Mouse (Mus musculus) midbrain, embryonic 15.5 days (tissue): ENCODE measurements around the gene Plch1. TPM values are rescaled to one million over a fixed set of nuclear protein-coding genes. Genes with fewer than 3 reads are reported as not detected.

ENCODE experiments used
- ATAC-seq: fragments of 200-750 bp; cut with Nextera tagmentation; replicated peaks from 2 replicates; pipeline ENCODE4 v1.8.0; 2017; ENCODE audit warnings: moderate TSS enrichment
- H3K27ac ChIP-seq: fragments of 300-500 bp; sonication (generic); 2 replicates; pipeline ENCODE4 v1.5.1; 2015; ENCODE audit warnings: mild to moderate bottlenecking, inconsistent platforms
- H3K27me3 ChIP-seq: fragments of 300-500 bp; sonication (generic); replicated peaks from 2 replicates; pipeline ENCODE4 v1.6.1; 2015; ENCODE audit warnings: inconsistent platforms
- H3K36me3 ChIP-seq: fragments of 300-500 bp; sonication (generic); replicated peaks from 2 replicates; pipeline ENCODE4 v1.6.1; 2015; ENCODE audit warnings: inconsistent platforms
- H3K4me1 ChIP-seq: fragments of 300-500 bp; sonication (generic); 2 replicates; pipeline ENCODE4 v1.6.1; 2015; ENCODE audit warnings: inconsistent platforms
- H3K4me2 ChIP-seq: fragments of 300-500 bp; sonication (generic); 2 replicates; pipeline ENCODE4 v1.6.1; 2015; ENCODE audit warnings: inconsistent platforms, mild to moderate bottlenecking, moderate library complexity
- H3K4me3 ChIP-seq: fragments of 300-500 bp; sonication (generic); 2 replicates; pipeline ENCODE4 v1.5.1; 2015; ENCODE audit warnings: mild to moderate bottlenecking, inconsistent platforms
- H3K9ac ChIP-seq: fragments of 300-500 bp; sonication (generic); 2 replicates; pipeline ENCODE4 v1.6.1; 2015; ENCODE audit warnings: mild to moderate bottlenecking, inconsistent platforms
- H3K9me3 ChIP-seq: fragments of 300-500 bp; sonication (generic); 2 replicates; pipeline ENCODE4 v1.6.1; 2016; ENCODE audit warnings: inconsistent platforms
- WGBS: fragments of 180-500 bp; shearing (Covaris S2); methylation state at CpG from one replicate; pipeline ENCODE4 v1.1.7; 2015; ENCODE audit warnings: mixed read lengths; 5-methylcytosine and 5-hydroxymethylcytosine counted together
- polyA plus RNA-seq: library from polyadenylated mRNA; unstranded; fragments of >200 nt; fragmentation: Nextera tagmentation; extraction: Ambion mirVana; gene quantifications from 2 replicates; pipeline ENCODE4 v1.2.1, GENCODE M21; 2015

The Plch1 gene
- 9.9 and 11.0 TPM in 2 replicates for polyA plus RNA-seq

GRCm38 (mm10) chr3:63899309-63899695, at the start of gene Plch1:
TSS of gene Plch1 (minus strand) at chr3:63899472.
- ATAC-seq: peak; percentile 90

GRCm38 (mm10) chr3:63941204-63941850, 42.1 kb upstream of the Plch1 start:
- Histone ChIP-seq H3K27me3 (no peaks in the 10 kb centered on the region), H3K4me3 (no peak overlapping the region), H3K4me2 (no peak overlapping the region), H3K4me1 (no peaks in the 10 kb centered on the region), H3K9ac (no peak overlapping the region), H3K27ac (no peak overlapping the region), H3K36me3 (peaks cover 7% of the 10 kb centered on the region; the same call in 1 of the 2 replicates), H3K9me3 (no peaks in the 10 kb centered on the region)
- 90% methylated on average over 2 of the region's 2 CpGs for WGBS
- no peak for ATAC-seq

More at GRCm38 (mm10) chr3:63899309-63899695, at the start of gene Plch1:
- H3K4me1 ChIP-seq: peaks cover 28% of the 10 kb centered on the region
- peak within 1 kb of the TSS; percentile 90 for H3K4me2 ChIP-seq
- WGBS: under 1% methylated on average over 12 of the region's 12 CpGs
- peak within 1 kb of the TSS; percentile 96 for H3K4me3 ChIP-seq
- no peaks in the 10 kb centered on the region for H3K36me3 ChIP-seq
- no peaks in the 10 kb centered on the region for H3K27me3 ChIP-seq
- H3K9me3 ChIP-seq: no peaks in the 10 kb centered on the region
- peak within 1 kb of the TSS; percentile 91 for H3K27ac ChIP-seq
- peak within 1 kb of the TSS; percentile 75 for H3K9ac ChIP-seq

GRCm38 (mm10) chr3:63938928-63939327, 39.7 kb upstream of the Plch1 start:
- H3K4me3 ChIP-seq: no peak overlapping the region
- no peaks in the 10 kb centered on the region for H3K9me3 ChIP-seq
- no peaks in the 10 kb centered on the region for H3K27me3 ChIP-seq
- H3K27ac ChIP-seq: no peak overlapping the region
- 92% methylated on average over 2 of the region's 2 CpGs for WGBS
- no peak for ATAC-seq
- no peaks in the 10 kb centered on the region for H3K4me1 ChIP-seq
- H3K36me3 ChIP-seq: peaks cover under 1% of the 10 kb centered on the region; the same call in 1 of the 2 replicates
- H3K9ac ChIP-seq: no peak overlapping the region
- no peak overlapping the region for H3K4me2 ChIP-seq

GRCm38 (mm10) chr3:63928878-63929859, 29.9 kb upstream of the Plch1 start, which contains the start of gene E130311K13Rik:
TSS of gene E130311K13Rik (minus strand) at chr3:63929472.
- Histone ChIP-seq H3K36me3 (no peaks in the 10 kb centered on the region), H3K4me1 (no peaks in the 10 kb centered on the region), H3K4me3 (peak within 1 kb of the TSS; percentile 73), H3K27me3 (no peaks in the 10 kb centered on the region), H3K27ac (peak within 1 kb of the TSS; percentile 77), H3K9ac (peak within 1 kb of the TSS; percentile 83), H3K9me3 (no peaks in the 10 kb centered on the region), H3K4me2 (peak within 1 kb of the TSS; percentile 62)
- ATAC-seq: peak; percentile 98
- 4% methylated on average over 48 of the region's 48 CpGs for WGBS

GRCm38 (mm10) chr3:63919634-63920033, 20.4 kb upstream of the Plch1 start:
- H3K27ac ChIP-seq: no peak overlapping the region
- H3K9me3 ChIP-seq: no peaks in the 10 kb centered on the region
- no peak for ATAC-seq
- 63% methylated on average over 3 of the region's 3 CpGs for WGBS
- H3K4me3 ChIP-seq: no peak overlapping the region
- H3K4me1 ChIP-seq: no peaks in the 10 kb centered on the region
- no peaks in the 10 kb centered on the region for H3K36me3 ChIP-seq
- no peak overlapping the region for H3K4me2 ChIP-seq
- H3K9ac ChIP-seq: no peak overlapping the region
- no peaks in the 10 kb centered on the region for H3K27me3 ChIP-seq

GRCm38 (mm10) chr3:63910301-63910700, 11.0 kb upstream of the Plch1 start:
- 89% methylated on average over 4 of the region's 4 CpGs for WGBS
- H3K4me3 ChIP-seq: no peak overlapping the region

GRCm38 (mm10) chr3:63905241-63905640, 6.0 kb upstream of the Plch1 start:
- Histone ChIP-seq H3K27ac (no peak overlapping the region), H3K36me3 (no peaks in the 10 kb centered on the region), H3K4me2 (peak overlapping the region; percentile 72), H3K4me3 (peak overlapping the region; percentile 39), H3K4me1 (peaks cover 6% of the 10 kb centered on the region), H3K27me3 (no peaks in the 10 kb centered on the region), H3K9ac (peak overlapping the region; percentile 46), H3K9me3 (no peaks in the 10 kb centered on the region)
- under 1% methylated on average over 18 of the region's 18 CpGs for WGBS
- peak; percentile 71 for ATAC-seq

More at GRCm38 (mm10) chr3:63910301-63910700, 11.0 kb upstream of the Plch1 start:
- Histone ChIP-seq H3K4me2 (no peak overlapping the region), H3K27me3 (no peaks in the 10 kb centered on the region), H3K36me3 (no peaks in the 10 kb centered on the region), H3K27ac (no peak overlapping the region), H3K9me3 (no peaks in the 10 kb centered on the region), H3K9ac (no peak overlapping the region), H3K4me1 (peaks cover 2% of the 10 kb centered on the region)
- ATAC-seq: no peak

- H3K4me2 ChIP-seq: no peak overlapping the region
- no peaks in the 10 kb centered on the region for H3K9me3 ChIP-seq
- no peak overlapping the region for H3K4me3 ChIP-seq
- H3K27ac ChIP-seq: no peak overlapping the region
- no peak overlapping the region for H3K9ac ChIP-seq
- H3K36me3 ChIP-seq: no peaks in the 10 kb centered on the region
- no peak for ATAC-seq
- 80% methylated on average over 2 of the region's 2 CpGs for whole genome bisulfite sequencing
- no peaks in the 10 kb centered on the region for H3K27me3 ChIP-seq
- peaks cover 16% of the 10 kb centered on the region for H3K4me1 ChIP-seq
Observed at GRCm38 (mm10) chr3:63904157-63904556, 4.9 kb upstream of the Plch1 start.

GRCm38 (mm10) chr3:63900021-63900571, 824 bp upstream of the Plch1 start:
- under 1% methylated on average over 12 of the region's 12 CpGs for WGBS
- H3K27me3 ChIP-seq: no peaks in the 10 kb centered on the region
- no peak overlapping the region for H3K9ac ChIP-seq
- no peaks in the 10 kb centered on the region for H3K36me3 ChIP-seq
- peak overlapping the region; percentile 96 for H3K4me3 ChIP-seq
- peak; percentile 32; the same call in 1 of the 2 replicates for ATAC-seq
- H3K27ac ChIP-seq: peak overlapping the region; percentile 91; the same call in 1 of the 2 replicates
- peaks cover 28% of the 10 kb centered on the region for H3K4me1 ChIP-seq
- no peaks in the 10 kb centered on the region for H3K9me3 ChIP-seq
- H3K4me2 ChIP-seq: peak overlapping the region; percentile 90

GRCm38 (mm10) chr3:63898581-63899308, 527 bp downstream of the Plch1 start:
- Histone ChIP-seq H3K9ac (peak overlapping the region; percentile 75), H3K9me3 (no peaks in the 10 kb centered on the region), H3K27me3 (no peaks in the 10 kb centered on the region), H3K4me2 (peak overlapping the region; percentile 90), H3K4me1 (peaks cover 28% of the 10 kb centered on the region), H3K27ac (peak overlapping the region; percentile 91), H3K4me3 (peak overlapping the region; percentile 96), H3K36me3 (no peaks in the 10 kb centered on the region)
- peak; percentile 94 for ATAC-seq
- WGBS: under 1% methylated on average over 41 of the region's 41 CpGs

- Histone ChIP-seq H3K4me2 (peak overlapping the region; percentile 90), H3K4me1 (peaks cover 28% of the 10 kb centered on the region), H3K9me3 (no peaks in the 10 kb centered on the region), H3K36me3 (no peaks in the 10 kb centered on the region), H3K4me3 (peak overlapping the region; percentile 96), H3K27ac (no peak overlapping the region), H3K9ac (no peak overlapping the region), H3K27me3 (no peaks in the 10 kb centered on the region)
- 2% methylated on average over 1 of the region's 1 CpGs for WGBS
- no peak for ATAC-seq
Observed at GRCm38 (mm10) chr3:63897177-63897576, 2.1 kb downstream of the Plch1 start.
